11 mouse cellular contexts compared by ENCODE assay signal in the genomic region with DNA sequence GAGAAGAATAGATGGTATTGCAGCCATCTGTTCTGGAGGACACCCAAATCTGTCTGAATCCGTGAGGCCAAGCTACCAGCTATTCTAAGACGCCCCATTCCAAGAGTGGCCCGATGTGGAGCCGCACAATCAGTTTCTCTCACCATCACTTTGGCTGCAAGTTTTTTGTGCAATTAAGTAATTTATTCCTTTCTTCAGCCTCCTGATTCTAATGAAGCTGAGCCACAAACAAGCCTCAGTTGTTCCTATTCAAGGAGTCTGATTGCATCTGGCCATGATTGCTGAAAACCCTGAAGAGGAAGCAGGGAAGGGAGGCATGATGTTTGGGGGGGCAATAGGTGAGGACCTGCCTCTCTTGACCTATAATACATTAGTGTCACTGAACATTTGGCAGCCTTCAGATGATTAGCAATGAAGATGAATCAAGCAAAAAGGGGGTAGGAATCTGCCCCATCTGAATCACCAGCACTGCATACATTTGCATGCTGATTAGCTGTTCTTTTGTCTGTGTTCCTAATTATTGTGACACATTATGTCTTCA.
DNase-seq lines count a peak whose midpoint lies in the region; ATAC-seq lines count a peak whose summit lies in the region.
"Had no signal": no experiment of that assay in that cellular context is flagged by ENCODE, and none has a peak within 500 bp of the region (broad histone marks: within the 10 kb centered on the region; RNA-seq: fewer than 3 reads in every experiment).

No protein-coding gene starts in this region.

- DNase-seq in brain, adult 2 months (ENCODE audit: low read depth, low spot score): peak; percentile 40
- peak; percentile 27 for DNase-seq in layer of hippocampus, adult 11-12 months (ENCODE audit: low spot score)
- no peak for DNase-seq in spleen, adult 18-20 months
- DNase-seq in lung, postnatal 25 days (ENCODE audit: low spot score): no peak
- no peak for DNase-seq in adrenal gland, postnatal 25 days
- DNase-seq: gastrocnemius, postnatal 14 days; heart, postnatal 4 days; kidney, postnatal 36 days had no signal

- peak overlapping the region; percentile 91 for H3K27ac ChIP-seq in forebrain, embryonic 12.5 days
- peak overlapping the region; percentile 56; the same call in 1 of the 2 replicates for H3K27ac ChIP-seq in midbrain, embryonic 15.5 days
- H3K27ac ChIP-seq: embryonic facial prominence, embryonic 15.5 days had no signal

- H3K4me2 ChIP-seq in forebrain, embryonic 12.5 days: peak overlapping the region; percentile 21; the same call in 1 of the 2 replicates
- no peak overlapping the region for H3K4me2 ChIP-seq in midbrain, embryonic 15.5 days
- H3K4me2 ChIP-seq: embryonic facial prominence, embryonic 15.5 days had no signal

- H3K36me3 ChIP-seq in forebrain, embryonic 12.5 days (replicated peaks): no peaks in the 10 kb centered on the region
- no peaks in the 10 kb centered on the region for H3K36me3 ChIP-seq in midbrain, embryonic 15.5 days (replicated peaks)
- H3K36me3 ChIP-seq: embryonic facial prominence, embryonic 15.5 days had no signal

- no peak overlapping the region for H3K4me3 ChIP-seq in forebrain, embryonic 12.5 days (replicated peaks)
- H3K4me3 ChIP-seq in midbrain, embryonic 15.5 days: no peak overlapping the region
- H3K4me3 ChIP-seq: embryonic facial prominence, embryonic 15.5 days had no signal

- H3K4me1 ChIP-seq in forebrain, embryonic 12.5 days: peaks cover 62% of the 10 kb centered on the region
- H3K4me1 ChIP-seq in midbrain, embryonic 15.5 days: peaks cover 27% of the 10 kb centered on the region

- peak; percentile 72 for ATAC-seq in forebrain, embryonic 12.5 days (ENCODE audit: low FRiP score)
- peak; percentile 40; the same call in 1 of the 2 replicates for ATAC-seq in midbrain, embryonic 15.5 days (replicated peaks)

- no peak overlapping the region for H3K9ac ChIP-seq in forebrain, embryonic 12.5 days
- H3K9ac ChIP-seq in midbrain, embryonic 15.5 days: no peak overlapping the region
- H3K9ac ChIP-seq: embryonic facial prominence, embryonic 15.5 days had no signal

- H3K27me3 ChIP-seq in forebrain, embryonic 12.5 days: no peaks in the 10 kb centered on the region
- no peaks in the 10 kb centered on the region for H3K27me3 ChIP-seq in midbrain, embryonic 15.5 days (replicated peaks)
- H3K27me3 ChIP-seq: embryonic facial prominence, embryonic 15.5 days had no signal

- WGBS in forebrain, embryonic 12.5 days: 21% methylated on average over 4 of the region's 4 CpGs
- WGBS in midbrain, embryonic 15.5 days: 28% methylated on average over 4 of the region's 4 CpGs

- no peaks in the 10 kb centered on the region for H3K9me3 ChIP-seq in forebrain, embryonic 12.5 days
- H3K9me3 ChIP-seq in midbrain, embryonic 15.5 days: no peaks in the 10 kb centered on the region
- H3K9me3 ChIP-seq: embryonic facial prominence, embryonic 15.5 days had no signal

Comparison
In these comparisons a context has a peak if more than half of its experiments do, and no peak if none do; other contexts are left out.
1. DNase-seq: peak in brain, adult 2 months (single experiment) and layer of hippocampus, adult 11-12 months (single experiment); none in spleen, adult 18-20 months (0 of 2), lung, postnatal 25 days (single experiment) and adrenal gland, postnatal 25 days (single experiment).